Mouse (Mus musculus): ENCODE data around the gene Mia2.

Mia2 gene

GRCm38 (mm10) chr12:59166557-59166956, 71.0 kb downstream of the Mia2 start:
- no peak for DNase-seq (ENCODE audit: low spot score)

DNA sequence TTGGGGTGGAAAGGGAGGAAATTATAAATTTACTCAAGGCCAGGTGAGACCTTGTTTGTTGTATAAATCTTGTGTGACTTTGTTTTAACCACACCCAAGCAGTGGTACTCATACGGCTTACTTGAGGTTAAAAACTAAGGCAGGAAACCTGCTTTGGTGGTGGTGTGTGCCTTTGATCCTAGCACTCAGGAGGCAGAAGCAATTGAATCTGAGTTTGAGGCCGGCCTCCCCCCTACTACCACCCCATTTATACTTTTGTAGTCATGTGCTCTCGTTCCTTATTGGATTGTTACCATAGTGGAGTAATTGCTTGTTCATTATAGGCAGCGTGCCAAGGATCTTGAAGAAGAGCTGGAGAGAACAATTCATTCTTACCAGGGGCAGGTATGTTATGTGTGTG, 74.3 kb downstream of the Mia2 start:
- peak; percentile 53 for DNase-seq (ENCODE audit: low spot score)

GRCm38 (mm10) chr12:59177814-59178213, 82.2 kb downstream of the Mia2 start:
- DNase-seq (ENCODE audit: low spot score), result no peak

GRCm38 (mm10) chr12:59188086-59188682, 92.6 kb downstream of the Mia2 start:
- DNase-seq (ENCODE audit: low spot score), result no peak

GRCm38 (mm10) chr12:59193637-59194036, 98.0 kb downstream of the Mia2 start:
- no peak for DNase-seq (ENCODE audit: low spot score)

- no peak for DNase-seq (ENCODE audit: low spot score)
These were observed 98.9 kb downstream of the Mia2 start for GRCm38 (mm10) chr12:59194341-59195003.

DNA sequence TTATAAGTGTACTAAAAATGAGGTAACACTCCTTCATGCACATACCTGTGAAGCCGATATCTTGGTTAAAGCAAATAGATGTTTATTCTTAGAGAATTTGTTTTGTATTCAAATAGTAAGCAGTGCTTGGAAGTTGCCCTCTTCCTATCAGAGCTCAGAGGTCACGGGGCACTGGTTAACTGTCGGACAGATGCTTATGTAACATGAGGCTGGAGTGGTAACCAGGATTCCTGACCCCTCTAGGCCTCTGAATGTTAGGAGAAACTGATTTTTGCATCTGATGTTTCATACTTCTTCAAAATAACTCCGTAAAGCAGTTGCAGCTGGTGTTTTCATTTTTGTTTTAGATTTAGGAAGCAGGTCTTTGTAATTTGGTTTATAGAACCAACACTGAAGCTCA, 99.5 kb downstream of the Mia2 start:
- no peak for DNase-seq (ENCODE audit: low spot score)

- DNase-seq (ENCODE audit: low spot score), result no peak
These were observed 100.3 kb downstream of the Mia2 start for GRCm38 (mm10) chr12:59195941-59196340.

- DNase-seq (ENCODE audit: low spot score), result no peak
These were observed 103.2 kb downstream of the Mia2 start for GRCm38 (mm10) chr12:59198750-59199149.

DNA sequence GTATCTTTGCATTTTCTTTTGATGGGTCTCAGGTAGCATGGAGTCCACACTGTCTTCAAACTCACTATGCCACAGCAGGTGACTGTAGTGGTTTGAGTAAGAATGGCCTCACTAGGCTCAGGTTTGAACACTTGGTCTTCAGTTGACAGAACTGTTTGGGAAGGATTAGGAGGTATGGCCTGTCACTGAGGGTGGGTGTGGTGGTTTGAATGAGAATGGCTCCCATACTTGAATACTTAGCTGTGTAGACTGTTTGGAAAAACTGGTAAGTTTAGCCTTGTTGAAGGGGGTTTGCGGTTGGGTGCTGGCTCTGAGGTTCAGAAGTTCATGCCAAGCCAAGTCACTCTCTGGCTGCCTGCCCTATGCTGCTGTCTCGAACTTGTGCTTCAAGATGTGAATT, 103.8 kb downstream of the Mia2 start:
- no peak for DNase-seq (ENCODE audit: low spot score)

GRCm38 (mm10) chr12:59205571-59205970, 110.0 kb downstream of the Mia2 start:
- DNase-seq (ENCODE audit: low spot score), result no peak

DNA sequence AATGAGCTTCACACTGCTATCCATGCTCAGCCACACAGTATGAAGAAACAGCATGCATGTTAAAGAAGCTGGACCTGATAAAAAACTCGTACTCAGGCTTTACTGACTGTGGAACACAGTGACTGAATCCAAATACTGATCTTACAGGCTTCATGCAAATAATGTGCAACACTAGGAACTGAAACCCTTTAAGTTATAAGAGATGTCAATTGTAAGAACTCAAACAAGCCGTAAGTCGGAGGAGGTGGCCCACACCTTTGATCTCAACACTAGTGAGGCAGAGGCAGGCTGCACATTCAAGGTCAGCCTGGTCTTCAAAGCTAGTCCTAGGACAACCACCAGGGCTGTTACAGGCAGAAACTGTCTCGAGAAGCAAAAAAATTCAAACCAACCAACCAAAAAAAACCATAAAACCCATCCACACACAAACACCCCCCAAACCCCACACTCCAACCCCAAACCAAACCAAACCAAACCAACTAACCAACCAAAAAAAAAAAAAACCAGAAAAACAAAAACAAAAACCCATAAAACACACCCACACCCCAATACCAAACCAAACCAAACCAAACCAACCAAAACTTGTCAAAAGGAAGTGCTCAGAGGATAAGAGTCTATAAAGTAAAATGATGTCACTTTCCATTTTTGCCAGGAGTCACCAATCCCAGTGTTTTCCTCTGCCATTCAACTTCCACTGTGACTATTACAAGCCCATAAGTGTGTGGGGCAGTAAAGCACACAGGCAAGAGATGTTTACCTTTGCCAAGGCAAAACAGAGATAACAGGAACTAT, 110.8 kb downstream of the Mia2 start:
- peak; percentile 14 for DNase-seq (ENCODE audit: low spot score)

DNA sequence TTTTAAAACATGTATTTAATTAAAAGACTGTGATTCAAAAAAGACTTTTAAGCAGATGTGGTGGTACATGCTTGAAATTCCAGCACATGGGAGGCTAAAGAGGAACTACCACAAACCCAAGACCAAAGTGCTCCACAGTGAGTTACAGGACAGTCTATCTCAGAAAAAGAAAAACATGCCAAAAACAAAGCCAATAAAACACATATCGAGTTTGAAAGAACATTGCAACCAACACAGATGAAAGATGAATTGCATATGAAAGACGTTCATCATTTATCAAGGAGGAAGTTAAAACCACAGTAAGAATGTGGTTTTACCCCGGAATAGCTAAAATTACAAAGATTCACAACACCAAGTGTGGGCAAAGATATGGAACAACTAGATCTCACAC, 111.4 kb downstream of the Mia2 start:
- DNase-seq (ENCODE audit: low spot score), result peak; percentile 27

DNA sequence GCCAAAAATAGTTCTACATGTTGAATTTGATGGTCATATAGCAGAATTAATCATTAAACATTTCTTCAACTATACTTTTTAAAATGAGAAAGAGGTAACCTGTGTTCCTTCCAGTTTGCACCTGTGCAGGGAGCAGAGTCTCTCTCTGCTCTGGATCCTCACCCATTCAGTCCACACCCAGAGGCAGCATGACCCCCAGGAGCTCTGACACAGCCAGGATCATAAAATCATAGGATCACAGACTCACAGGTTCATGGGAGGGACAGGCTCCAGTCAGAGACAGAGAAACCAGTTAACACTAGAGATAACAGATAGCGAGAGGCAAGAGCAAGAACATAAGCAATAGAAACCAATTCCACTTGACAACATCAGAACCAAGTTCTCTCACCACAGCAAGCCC, 112.2 kb downstream of the Mia2 start:
- DNase-seq (ENCODE audit: low spot score), result no peak

DNA sequence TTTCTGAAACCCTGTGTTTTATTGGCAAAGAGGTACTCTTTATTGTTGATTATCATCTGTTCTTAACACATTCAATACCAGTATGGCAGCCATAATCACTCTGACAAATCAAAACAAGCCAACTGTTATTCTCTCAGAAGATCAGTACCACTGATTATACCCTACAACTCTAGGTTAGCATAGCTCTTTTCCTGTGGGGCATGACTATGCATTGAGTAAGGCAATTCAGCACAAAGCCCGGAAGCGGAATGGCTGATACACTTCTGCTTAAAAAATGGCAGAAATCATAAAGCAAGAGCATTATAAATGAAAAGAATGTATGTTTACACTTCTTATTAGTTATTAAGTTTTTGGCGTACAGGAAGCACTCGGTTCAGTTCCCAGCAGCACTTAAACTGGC, 120.6 kb downstream of the Mia2 start:
- DNase-seq (ENCODE audit: low spot score), result peak; percentile 22

GRCm38 (mm10) chr12:59216676-59217266, 121.2 kb downstream of the Mia2 start:
- DNase-seq (ENCODE audit: low spot score), result no peak

DNA sequence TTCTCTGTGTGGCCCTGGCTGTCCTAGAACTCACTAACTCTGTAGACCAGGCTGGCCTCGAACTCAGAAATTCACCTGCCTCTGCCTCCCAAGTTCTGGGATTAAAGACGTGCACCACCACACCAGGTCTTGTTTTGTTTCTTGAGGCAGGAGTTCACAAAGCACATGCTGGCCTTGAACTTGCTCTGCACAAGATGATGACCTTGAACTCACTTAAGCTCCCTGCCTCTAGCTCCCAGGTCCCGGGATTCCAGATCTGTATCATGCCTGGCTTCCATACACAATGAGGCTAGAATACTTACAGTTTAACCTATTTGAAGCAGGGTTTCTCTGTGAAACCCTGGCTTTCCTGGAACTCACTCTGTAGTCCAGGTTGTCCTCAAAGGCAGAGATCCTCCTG, 121.7 kb downstream of the Mia2 start:
- no peak for DNase-seq (ENCODE audit: low spot score)

- DNase-seq (ENCODE audit: low spot score), result peak; percentile 56
These were observed 123.2 kb downstream of the Mia2 start for GRCm38 (mm10) chr12:59218640-59219321.

- peak; percentile 97 for DNase-seq (ENCODE audit: low spot score)
These were observed 124.0 kb downstream of the Mia2 start, which contains the start of gene Fbxo33 for GRCm38 (mm10) chr12:59219325-59220225. Gene Fbxo33 (minus strand): TSS chr12:59219725.

DNA sequence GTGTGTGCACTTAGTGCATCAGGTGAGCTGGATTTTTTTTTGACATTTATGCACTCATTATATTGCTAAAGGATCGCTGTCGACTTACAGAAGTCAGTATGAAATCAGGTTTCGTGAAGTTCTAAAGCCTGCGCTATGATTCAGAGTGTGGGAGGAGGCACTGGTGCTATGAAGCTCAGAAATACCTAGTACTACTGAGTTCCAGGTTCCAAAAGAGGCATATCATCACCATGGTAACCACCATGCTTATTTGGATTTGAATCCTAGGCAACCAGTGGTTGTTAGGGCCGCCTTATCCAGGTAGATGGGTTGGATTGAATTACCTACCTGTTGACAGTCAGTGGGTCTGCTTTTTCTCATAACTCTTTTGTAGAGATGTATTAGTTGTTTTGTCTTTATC, 132.8 kb downstream of the Mia2 start:
- no peak for DNase-seq (ENCODE audit: low spot score)

GRCm38 (mm10) chr12:59238434-59238833, 142.8 kb downstream of the Mia2 start:
- DNase-seq (ENCODE audit: low spot score), result no peak

Data from T-cell, adult 2 months (primary cell).